Mouse (Mus musculus): ENCODE results near the gene Cuzd1.
A peak's percentile ranks its signal among the peaks of the same experiment; 100 is the strongest.

Cuzd1 gene

DNA sequence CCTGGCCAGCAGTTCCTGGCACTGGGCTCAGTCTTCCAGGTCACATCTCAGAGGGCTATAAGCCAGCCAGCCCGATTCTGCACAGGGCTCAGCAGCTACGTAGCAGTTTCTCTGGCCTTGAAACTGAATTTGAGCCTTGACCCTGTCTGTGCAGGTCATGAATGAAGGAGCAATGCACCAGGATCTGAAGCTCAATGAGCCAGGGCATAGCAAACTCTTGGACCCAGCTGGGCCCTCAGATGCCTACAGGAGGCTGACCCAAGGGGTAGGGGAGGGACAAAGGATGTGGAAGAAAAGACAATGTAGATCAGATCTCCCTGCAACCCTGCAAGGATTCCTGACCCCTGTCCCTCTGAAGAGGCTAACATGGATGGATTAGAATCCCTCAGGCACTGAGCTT, at the start of gene Cuzd1:
Cuzd1 (minus strand) TSS at position 101 of the 400 bp plus-strand sequence.
- DNase-seq (ENCODE audit: low read depth) = no peak

GRCm38 (mm10) chr7:131371470-131371860, 49.4 kb upstream of the Cuzd1 start:
- no peak for DNase-seq (ENCODE audit: low read depth)

- DNase-seq (ENCODE audit: low read depth) = peak; percentile 92
These were observed 48.8 kb upstream of the Cuzd1 start, which contains the start of gene Pstk for GRCm38 (mm10) chr7:131370648-131371469. Gene Pstk (plus strand): TSS chr7:131371141.

- DNase-seq (ENCODE audit: low read depth) = no peak
These were observed 42.0 kb upstream of the Cuzd1 start for GRCm38 (mm10) chr7:131364131-131364530.

DNA sequence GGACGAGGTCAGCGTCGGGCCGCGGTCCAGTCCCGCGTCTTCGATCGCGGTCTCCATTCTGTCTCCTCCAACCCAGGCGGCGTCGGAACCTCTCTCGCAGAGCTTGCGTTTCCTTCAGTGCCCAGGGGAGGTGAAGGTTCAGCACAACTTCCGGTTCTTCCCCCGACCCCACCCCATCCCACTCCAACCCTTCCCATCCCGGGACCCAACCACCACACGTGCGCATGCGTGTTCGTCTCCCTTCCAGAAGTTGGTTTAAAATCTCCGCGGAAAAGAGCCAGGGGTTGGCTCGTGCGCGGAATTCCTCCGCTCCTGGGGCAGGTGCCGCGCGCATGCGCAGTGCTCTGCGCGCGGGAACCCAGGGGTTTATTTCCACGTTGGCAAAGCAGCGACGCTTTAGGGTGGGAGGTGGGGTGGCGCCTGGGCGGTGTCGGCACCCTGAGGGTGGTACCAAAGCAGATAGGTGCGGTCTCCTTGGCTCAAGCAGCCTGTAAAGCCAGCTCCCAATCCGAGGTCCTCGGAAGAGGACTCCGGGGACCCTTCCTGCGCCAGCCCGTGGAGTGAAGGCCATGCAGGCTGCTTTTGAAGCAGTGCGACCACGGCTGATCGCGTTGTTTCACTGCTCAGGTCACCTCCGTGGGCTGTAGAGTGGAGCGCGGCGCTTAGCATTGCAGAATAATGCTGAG, 40.7 kb upstream of the Cuzd1 start, which contains the start of gene 2310057M21Rik:
2310057M21Rik (minus strand) TSS at position 145 of the 686 bp plus-strand sequence.
- DNase-seq (ENCODE audit: low read depth) = peak; percentile 97

DNA sequence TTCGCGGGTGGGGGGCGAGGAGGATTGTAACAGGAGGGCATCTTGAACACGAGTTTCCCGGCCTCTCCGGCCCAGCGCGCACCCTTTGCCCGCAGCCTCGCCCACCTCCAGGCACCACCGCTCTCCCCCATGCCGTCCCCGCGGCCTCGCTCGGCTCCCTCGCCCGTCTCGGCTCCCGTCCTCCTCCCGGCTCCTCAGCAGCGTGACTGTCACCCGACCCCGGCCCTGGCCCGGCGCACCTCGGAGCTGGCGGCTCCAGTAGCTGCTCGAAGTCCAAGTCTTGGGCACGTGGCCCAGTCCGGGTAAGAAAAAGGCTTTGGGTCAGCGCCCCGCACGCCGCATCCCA, 40.1 kb upstream of the Cuzd1 start:
- DNase-seq (ENCODE audit: low read depth) = no peak

DNA sequence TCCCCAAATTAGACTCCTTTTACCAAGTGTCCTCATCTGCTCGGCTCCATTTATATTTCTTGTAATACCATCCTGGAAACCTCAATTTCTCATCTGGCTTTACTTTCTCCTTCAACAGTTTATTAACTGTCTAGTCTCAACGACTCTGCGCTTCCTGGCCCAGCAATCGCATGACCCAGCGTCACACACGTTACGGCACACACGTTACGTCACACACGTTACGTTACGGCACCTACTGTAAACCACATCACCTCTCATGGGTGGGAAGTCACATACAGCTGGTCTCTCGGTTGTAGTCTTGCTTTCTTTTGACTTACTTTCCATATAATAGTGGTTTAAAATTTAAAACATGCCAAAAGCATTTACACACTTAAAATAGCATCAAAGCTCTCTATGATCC, 34.0 kb upstream of the Cuzd1 start:
- peak; percentile 10 for DNase-seq (ENCODE audit: low read depth)

DNA sequence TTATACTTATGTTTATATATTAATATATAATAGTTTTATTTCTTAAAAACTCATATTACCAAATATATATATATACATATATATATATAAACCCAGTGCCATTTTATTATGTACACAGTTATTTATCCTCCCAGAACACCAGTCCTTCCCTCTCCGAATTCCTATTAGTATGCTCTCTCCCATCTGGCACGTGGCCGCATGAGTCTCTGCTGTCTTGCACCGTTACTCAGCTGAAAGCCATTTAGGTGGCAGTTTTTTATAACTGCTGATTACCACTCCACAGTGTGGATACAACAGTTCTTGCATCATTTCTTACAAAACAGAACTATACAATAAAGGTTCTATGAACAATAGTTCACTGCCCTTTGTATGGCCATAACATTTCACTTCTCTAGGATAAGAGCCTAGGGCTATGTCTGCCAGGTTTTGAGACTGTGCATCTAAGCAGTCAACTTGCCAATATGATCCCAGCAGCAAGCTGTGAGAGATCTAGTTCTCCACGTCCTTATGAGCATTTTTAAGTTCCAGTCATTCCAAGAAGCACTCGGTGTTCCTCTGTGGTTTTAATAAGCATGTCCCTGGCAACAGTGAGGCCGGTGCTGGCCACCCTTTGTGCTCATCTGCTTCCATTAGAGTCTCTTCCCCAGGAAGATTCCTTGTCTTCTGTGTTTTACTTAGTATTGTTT, 23.9 kb upstream of the Cuzd1 start:
- no peak for DNase-seq (ENCODE audit: low read depth)

DNA sequence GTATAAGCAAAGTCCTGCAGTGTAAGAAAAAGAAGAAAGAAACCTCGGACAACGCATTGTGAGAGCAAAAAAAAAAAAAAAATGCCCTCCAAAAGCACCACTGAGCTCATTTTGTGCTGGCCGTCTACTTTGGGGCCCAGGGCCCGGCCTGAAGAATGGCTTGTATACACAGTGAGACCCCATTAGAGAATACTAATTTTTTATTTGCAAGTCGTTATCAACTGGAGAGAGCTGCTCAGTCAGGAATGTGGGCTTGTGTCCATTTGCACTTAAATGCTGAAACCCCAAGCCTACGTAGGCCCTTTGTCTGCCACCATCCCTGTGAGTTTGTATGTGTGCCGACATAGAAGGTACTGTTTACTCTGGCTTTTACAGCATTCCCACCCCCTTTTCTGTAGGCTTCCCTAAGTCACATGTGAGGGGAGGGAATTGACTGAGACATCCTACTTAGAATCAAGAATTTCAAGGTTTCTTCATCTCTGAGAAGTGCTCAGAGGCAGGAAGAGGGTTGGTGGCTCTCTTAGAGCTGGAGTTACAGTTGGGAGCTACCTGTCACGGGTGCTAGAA, 15.5 kb upstream of the Cuzd1 start:
- no peak for DNase-seq (ENCODE audit: low read depth)

GRCm38 (mm10) chr7:131333564-131333963, 11.5 kb upstream of the Cuzd1 start, which contains the start of gene Fam24a:
Gene Fam24a (plus strand): TSS chr7:131333864.
- DNase-seq (ENCODE audit: low read depth) = no peak

GRCm38 (mm10) chr7:131331688-131332087, 9.6 kb upstream of the Cuzd1 start:
- DNase-seq (ENCODE audit: low read depth) = no peak

- no peak for DNase-seq (ENCODE audit: low read depth)
These were observed 7.3 kb upstream of the Cuzd1 start, which contains the start of gene Fam24b for GRCm38 (mm10) chr7:131329416-131329815. Gene Fam24b (minus strand): TSS chr7:131329516.

GRCm38 (mm10) chr7:131327054-131327453, 5.0 kb upstream of the Cuzd1 start:
- peak; percentile 23 for DNase-seq (ENCODE audit: low read depth)

DNA sequence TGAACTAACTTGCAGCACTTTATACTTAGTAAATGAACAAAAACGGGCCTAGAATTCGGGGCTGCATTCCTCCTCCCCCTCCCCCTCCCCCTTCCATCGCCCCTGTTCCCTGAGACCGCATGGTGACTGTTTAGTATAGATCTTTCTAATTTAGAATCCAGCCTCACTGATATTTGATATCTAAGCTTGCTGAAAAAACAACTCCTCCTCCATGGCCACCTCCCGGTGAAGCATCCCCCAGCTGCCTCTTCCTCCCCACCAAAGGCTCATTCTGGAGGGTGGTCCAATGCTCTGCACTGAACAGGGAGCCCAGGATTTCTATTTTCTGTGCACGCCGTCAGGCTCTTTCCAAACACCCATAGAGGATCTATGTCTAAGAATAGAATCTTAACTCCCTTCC, 3.8 kb downstream of the Cuzd1 start:
- no peak for DNase-seq (ENCODE audit: low read depth)

DNA sequence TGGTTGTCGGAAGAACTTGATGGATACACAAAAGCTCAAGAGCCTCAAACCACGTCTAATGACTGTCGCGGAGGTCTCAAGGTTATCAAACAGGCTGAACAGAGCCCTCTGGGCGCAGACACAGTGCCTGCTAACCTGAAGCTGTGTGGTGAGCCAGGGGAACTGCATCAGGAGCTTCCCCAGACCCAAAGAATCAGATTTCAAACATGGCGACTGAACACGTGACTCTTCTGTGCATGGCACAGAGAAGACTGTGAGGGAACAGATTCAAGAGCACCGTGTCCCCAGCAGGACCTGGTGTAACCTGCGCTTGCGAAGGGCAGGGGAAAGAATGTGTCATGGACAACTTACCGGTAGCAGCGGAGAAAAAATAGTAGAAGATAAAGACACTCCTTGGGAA, 4.5 kb downstream of the Cuzd1 start:
- no peak for DNase-seq (ENCODE audit: low read depth)

DNA sequence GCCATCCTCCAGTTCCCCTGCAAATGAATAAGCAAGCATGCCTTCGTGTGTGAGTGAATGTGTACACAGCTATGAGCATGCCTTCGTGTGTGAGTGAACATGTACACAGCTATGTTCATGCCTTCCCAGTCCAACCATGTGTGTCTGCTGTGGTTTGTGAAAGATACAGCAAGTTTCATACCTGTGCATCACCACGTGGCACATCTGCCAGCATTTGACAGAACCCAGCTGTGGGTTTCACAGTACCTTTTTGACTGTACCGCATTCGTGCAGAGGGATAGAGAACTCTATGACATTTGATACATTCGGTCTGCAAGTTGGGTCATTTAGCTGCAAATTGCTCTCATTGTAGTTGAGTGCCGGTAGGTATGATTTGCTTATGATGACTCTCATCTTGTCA, 7.6 kb downstream of the Cuzd1 start:
- no peak for DNase-seq (ENCODE audit: low read depth)

- DNase-seq (ENCODE audit: low read depth) = no peak
These were observed 15.4 kb downstream of the Cuzd1 start for GRCm38 (mm10) chr7:131306733-131307132.

DNA sequence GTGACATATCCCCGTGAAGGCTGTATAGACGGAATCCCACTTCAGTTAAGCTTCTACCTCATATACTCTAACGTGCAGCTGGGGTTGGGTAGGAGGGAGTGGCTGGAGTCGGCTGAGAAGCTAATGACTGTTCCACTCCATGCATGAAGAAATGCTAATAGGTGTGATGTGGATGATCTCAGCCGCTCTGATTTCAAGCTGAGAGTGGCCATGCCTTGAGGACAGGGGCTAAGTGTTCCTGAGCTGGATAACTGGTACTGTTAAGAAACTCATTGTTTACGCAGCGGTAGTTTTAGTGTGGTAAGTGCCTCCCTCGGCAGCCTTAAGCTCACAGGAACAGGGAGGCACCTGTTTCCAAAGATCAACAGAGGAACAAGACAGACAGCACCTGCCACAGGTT, 18.8 kb downstream of the Cuzd1 start:
- DNase-seq (ENCODE audit: low read depth) = no peak

- no peak for DNase-seq (ENCODE audit: low read depth)
These were observed 24.9 kb downstream of the Cuzd1 start for GRCm38 (mm10) chr7:131297151-131297550.

DNA sequence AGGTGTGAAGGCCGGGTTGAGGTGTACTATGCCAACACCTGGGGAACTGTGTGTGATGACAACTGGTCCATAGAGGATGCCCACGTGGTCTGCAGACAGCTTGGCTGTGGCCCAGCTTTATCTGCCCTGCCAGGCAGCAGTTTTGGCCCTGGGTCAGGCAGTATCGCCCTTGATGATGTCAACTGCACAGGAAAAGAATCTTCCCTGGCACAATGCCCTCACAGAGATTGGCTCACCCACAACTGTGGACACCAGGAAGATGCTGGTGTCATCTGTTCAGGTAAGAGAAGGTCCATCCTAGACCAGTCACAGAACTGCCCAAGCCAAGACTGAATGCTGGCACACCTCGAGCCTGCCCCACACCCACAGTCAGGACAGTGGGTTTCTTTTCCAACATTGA, 56.2 kb downstream of the Cuzd1 start:
- DNase-seq (ENCODE audit: low read depth) = no peak

GRCm38 (mm10) chr7:131264251-131264650, 57.8 kb downstream of the Cuzd1 start:
- no peak for DNase-seq (ENCODE audit: low read depth)

GRCm38 (mm10) chr7:131260946-131261345, 61.1 kb downstream of the Cuzd1 start:
- DNase-seq (ENCODE audit: low read depth) = no peak
